Mouse (Mus musculus) midbrain, embryonic 13.5 days (tissue): ENCODE results near the gene Lhx6. TPM values are rescaled to one million over a fixed set of nuclear protein-coding genes. Genes with fewer than 3 reads are reported as not detected.

Experiments used
- polyA plus RNA-seq: library from polyadenylated mRNA; unstranded; fragments of >200 nt; fragmentation: Nextera tagmentation; extraction: Ambion mirVana; gene quantifications from 2 replicates; pipeline ENCODE4 v1.2.1, GENCODE M21; 2015

Lhx6 gene
- polyA plus RNA-seq, 1 experiment from 2014 or later, result 3.6 TPM

Other genes with a start within 250 kb of the Lhx6 start
- 2.9 and 4.3 TPM in 2 replicates for gene Ttll11, start 125.5 kb downstream of the Lhx6 start, polyA plus RNA-seq
- 238 and 239 TPM in 2 replicates for gene Ndufa8, start 56.0 kb downstream of the Lhx6 start, polyA plus RNA-seq
- gene Morn5, start 56.0 kb downstream of the Lhx6 start, polyA plus RNA-seq, result 1.1 and 1.2 TPM in 2 replicates
- 23.0 and 24.5 TPM in 2 replicates for gene Mrrf, start 31.0 kb upstream of the Lhx6 start, polyA plus RNA-seq
- 159 and 168 TPM in 2 replicates for gene Rbm18, start 31.4 kb upstream of the Lhx6 start, polyA plus RNA-seq
- gene Ptgs1, start 125.0 kb upstream of the Lhx6 start, polyA plus RNA-seq, result 2.9 and 3.7 TPM in 2 replicates